In genomic region chr14:59878248-59878647, GRCm38 (mm10) we compare ENCODE assay signal across 24 mouse cellular contexts.
"Had no signal": no experiment of that assay in that cellular context is flagged by ENCODE, and none has a peak within 500 bp of the region (broad histone marks: within the 10 kb centered on the region; RNA-seq: fewer than 3 reads in every experiment).

No protein-coding gene starts in this region.

- H3K9me3 ChIP-seq: hindbrain, embryonic 10.5 days; hindbrain, embryonic 12.5 days; intestine, embryonic 15.5 days; limb, embryonic 10.5 days had no signal

- DNase-seq: gastrocnemius, adult 2 months; gastrocnemius, postnatal 10 days; gastrocnemius, postnatal 25 days; heart, adult 18-20 months; heart, postnatal 10 days; heart, postnatal 4 days; kidney, adult 18-20 months; kidney, adult 8-10 months; kidney, postnatal 10 days; kidney, postnatal 25 days; kidney, postnatal 4 days; layer of hippocampus, adult 9-11 months; layer of hippocampus, postnatal 36 days had no signal

- ATAC-seq: hindbrain, embryonic 16.5 days; inflammation-experienced regulatory T-cells, adult 6 months; intestine, embryonic 15.5 days; intestine, postnatal 0 days had no signal

- H3K27ac ChIP-seq: gastrocnemius, adult 2 months; heart, embryonic 10.5 days; hindbrain, embryonic 10.5 days; hindbrain, embryonic 12.5 days; hindbrain, embryonic 14.5 days; intestine, embryonic 15.5 days; limb, embryonic 10.5 days; limb, embryonic 12.5 days had no signal

- H3K27me3 ChIP-seq: heart, embryonic 12.5 days; hindbrain, embryonic 12.5 days; intestine, embryonic 15.5 days; limb, embryonic 12.5 days had no signal

- H3K9ac ChIP-seq: heart, embryonic 12.5 days; hindbrain, embryonic 12.5 days; hindbrain, embryonic 14.5 days; intestine, embryonic 15.5 days; limb, embryonic 12.5 days had no signal

- H3K36me3 ChIP-seq: heart, embryonic 10.5 days; heart, embryonic 12.5 days; hindbrain, embryonic 10.5 days; hindbrain, embryonic 12.5 days; intestine, embryonic 15.5 days; limb, embryonic 10.5 days; limb, embryonic 12.5 days had no signal

- H3K4me2 ChIP-seq: heart, embryonic 12.5 days; hindbrain, embryonic 12.5 days; hindbrain, embryonic 14.5 days; intestine, embryonic 15.5 days; limb, embryonic 12.5 days had no signal

- H3K4me1 ChIP-seq: heart, embryonic 10.5 days; hindbrain, embryonic 10.5 days; hindbrain, embryonic 12.5 days had no signal

- H3K4me3 ChIP-seq: gastrocnemius, adult 2 months; heart, embryonic 10.5 days; heart, embryonic 12.5 days; hindbrain, embryonic 10.5 days; hindbrain, embryonic 12.5 days; intestine, embryonic 15.5 days; limb, embryonic 10.5 days; limb, embryonic 12.5 days had no signal
